Mouse (Mus musculus) heart, embryonic 13.5 days (tissue): ENCODE data around the gene Pycr1. TPM values are rescaled to one million over a fixed set of nuclear protein-coding genes. Genes with fewer than 3 reads are reported as not detected.
"Not testable (repeated sequence)": the region's sequence is repeated elsewhere in the genome, so short reads cannot be mapped to it uniquely, and the experiment has no call there.

Experiments used
- ATAC-seq: fragments of 200-750 bp; cut with Nextera tagmentation; 2 replicates; pipeline ENCODE4 v1.8.0; 2017; ENCODE audit warnings: moderate TSS enrichment; ENCODE audit not compliant: insufficient number of reproducible peaks, low FRiP score, low TSS enrichment; ENCODE audit errors: extremely low read depth
- H3K27ac ChIP-seq: fragments of 300-500 bp; sonication (generic); replicated peaks from 2 replicates; pipeline ENCODE4 v1.5.1; 2015; ENCODE audit warnings: moderate library complexity, mild to moderate bottlenecking, inconsistent platforms
- H3K27me3 ChIP-seq: fragments of 300-500 bp; sonication (generic); replicated peaks from 2 replicates; pipeline ENCODE4 v1.6.1; 2015; ENCODE audit warnings: mild to moderate bottlenecking, inconsistent platforms
- H3K36me3 ChIP-seq: fragments of 300-500 bp; sonication (generic); 2 replicates; pipeline ENCODE4 v1.6.1; 2015; ENCODE audit warnings: mild to moderate bottlenecking, inconsistent platforms
- H3K4me1 ChIP-seq: fragments of 300-500 bp; sonication (generic); 2 replicates; pipeline ENCODE4 v1.6.1; 2015; ENCODE audit warnings: inconsistent platforms
- H3K4me2 ChIP-seq: fragments of 300-500 bp; sonication (generic); 2 replicates; pipeline ENCODE4 v1.6.1; 2015; ENCODE audit warnings: inconsistent platforms, mild to moderate bottlenecking, moderate library complexity
- H3K4me3 ChIP-seq: fragments of 300-500 bp; sonication (generic); 2 replicates; pipeline ENCODE4 v1.5.1; 2015; ENCODE audit warnings: moderate library complexity, mild to moderate bottlenecking, inconsistent platforms
- H3K9ac ChIP-seq: fragments of 300-500 bp; sonication (generic); 2 replicates; pipeline ENCODE4 v1.6.1; 2015; ENCODE audit warnings: inconsistent platforms, mild to moderate bottlenecking, moderate library complexity
- H3K9me3 ChIP-seq: fragments of 300-500 bp; sonication (generic); 2 replicates; pipeline ENCODE4 v1.6.1; 2016; ENCODE audit warnings: inconsistent platforms
- WGBS: fragments of 180-500 bp; shearing (Covaris S2); methylation state at CpG from one replicate; pipeline ENCODE4 v1.1.7; 2015; ENCODE audit warnings: mixed read lengths; 5-methylcytosine and 5-hydroxymethylcytosine counted together
- polyA plus RNA-seq: library from polyadenylated mRNA; unstranded; fragments of >200 nt; fragmentation: Nextera tagmentation; extraction: Ambion mirVana; gene quantifications from 2 replicates; pipeline ENCODE4 v1.2.1, GENCODE M21; 2015

Gene Pycr1
- polyA plus RNA-seq, result 22.2 and 23.5 TPM in 2 replicates

- H3K4me3 ChIP-seq, result peak within 1 kb of the TSS; percentile 64
- ATAC-seq, result peak; percentile 96
- 0 out of 2 replicates have a peak within 1 kb of the TSS, but pooled peaks have one; percentile 39 for H3K27ac ChIP-seq
- H3K9me3 ChIP-seq, result no peaks in the 10 kb centered on the region
- peak within 1 kb of the TSS; percentile 97 for H3K4me2 ChIP-seq
- peaks cover 36% of the 10 kb centered on the region for H3K27me3 ChIP-seq
- H3K36me3 ChIP-seq, result no peaks in the 10 kb centered on the region
- peak within 1 kb of the TSS; percentile 89 for H3K9ac ChIP-seq
- peaks cover 28% of the 10 kb centered on the region for H3K4me1 ChIP-seq
- 0% methylated on average over 15 of the region's 15 CpGs for WGBS
Measured at GRCm38 (mm10) chr11:120643601-120643987, at the start of gene Pycr1. Gene Pycr1, minus strand, starts transcription at chr11:120643769.

- no peaks in the 10 kb centered on the region for H3K27me3 ChIP-seq
- no peak for ATAC-seq
- 80% methylated on average over 4 of the region's 4 CpGs for WGBS
- no peak overlapping the region for H3K4me2 ChIP-seq
- H3K4me3 ChIP-seq, result no peak overlapping the region
- 0 out of 2 replicates have a peak overlapping the region, but pooled peaks have one; percentile 10 for H3K27ac ChIP-seq
- H3K4me1 ChIP-seq, result peaks cover 40% of the 10 kb centered on the region
- H3K36me3 ChIP-seq, result peaks cover 73% of the 10 kb centered on the region
- H3K9me3 ChIP-seq, result no peaks in the 10 kb centered on the region
- no peak overlapping the region for H3K9ac ChIP-seq
Measured at GRCm38 (mm10) chr11:120692471-120693011, 49.0 kb upstream of the Pycr1 start.

- Histone ChIP-seq H3K4me2 (no peak overlapping the region), H3K27me3 (no peaks in the 10 kb centered on the region), H3K27ac (no peak overlapping the region), H3K4me1 (peaks cover 19% of the 10 kb centered on the region), H3K36me3 (peaks cover 79% of the 10 kb centered on the region), H3K9me3 (no peaks in the 10 kb centered on the region), H3K4me3 (no peak overlapping the region), H3K9ac (no peak overlapping the region)
- WGBS, result 81% methylated on average over 3 of the region's 3 CpGs
- ATAC-seq, result no peak
Measured at GRCm38 (mm10) chr11:120689365-120689764, 45.8 kb upstream of the Pycr1 start.

- H3K4me1 ChIP-seq, result peaks cover 9% of the 10 kb centered on the region
- peak overlapping the region; percentile 24; the same call in 1 of the 2 replicates for H3K27ac ChIP-seq
- no peaks in the 10 kb centered on the region for H3K9me3 ChIP-seq
- ATAC-seq, result no peak
- no peaks in the 10 kb centered on the region for H3K27me3 ChIP-seq
- H3K36me3 ChIP-seq, result peaks cover 74% of the 10 kb centered on the region
- H3K4me3 ChIP-seq, result no peak overlapping the region
- WGBS, result 86% methylated on average over 20 of the region's 20 CpGs
- peak overlapping the region; percentile 24; the same call in 1 of the 2 replicates for H3K9ac ChIP-seq
- H3K4me2 ChIP-seq, result no peak overlapping the region
Measured at GRCm38 (mm10) chr11:120686650-120687272, 43.2 kb upstream of the Pycr1 start.

- H3K4me2 ChIP-seq, result no peak overlapping the region
- no peak overlapping the region for H3K27ac ChIP-seq
- WGBS, result 56% methylated on average over 2 of the region's 2 CpGs
- no peaks in the 10 kb centered on the region for H3K27me3 ChIP-seq
- H3K9me3 ChIP-seq, result no peaks in the 10 kb centered on the region
- no peak for ATAC-seq
- no peak overlapping the region for H3K4me3 ChIP-seq
- peaks cover 76% of the 10 kb centered on the region for H3K36me3 ChIP-seq
- H3K4me1 ChIP-seq, result peaks cover 9% of the 10 kb centered on the region
- no peak overlapping the region for H3K9ac ChIP-seq
Measured at GRCm38 (mm10) chr11:120684660-120685059, 41.1 kb upstream of the Pycr1 start.

- H3K36me3 ChIP-seq, result peaks cover 76% of the 10 kb centered on the region
- no peak overlapping the region for H3K4me2 ChIP-seq
- H3K27me3 ChIP-seq, result no peaks in the 10 kb centered on the region
- no peak overlapping the region for H3K4me3 ChIP-seq
- no peaks in the 10 kb centered on the region for H3K9me3 ChIP-seq
- WGBS, result 71% methylated on average over 2 of the region's 2 CpGs
- H3K27ac ChIP-seq, result no peak overlapping the region
- peaks cover 9% of the 10 kb centered on the region for H3K4me1 ChIP-seq
- ATAC-seq, result no peak
- no peak overlapping the region for H3K9ac ChIP-seq
Measured at GRCm38 (mm10) chr11:120684086-120684485, 40.5 kb upstream of the Pycr1 start.

GRCm38 (mm10) chr11:120683536-120683935 is 40.0 kb upstream of the Pycr1 start:
- ATAC-seq, result no peak
- no peak overlapping the region for H3K4me2 ChIP-seq
- WGBS, result 75% methylated on average over 3 of the region's 3 CpGs
- no peak overlapping the region for H3K4me3 ChIP-seq
- no peak overlapping the region for H3K9ac ChIP-seq
- no peaks in the 10 kb centered on the region for H3K27me3 ChIP-seq
- H3K27ac ChIP-seq, result no peak overlapping the region
- H3K36me3 ChIP-seq, result peaks cover 76% of the 10 kb centered on the region
- H3K9me3 ChIP-seq, result no peaks in the 10 kb centered on the region
- H3K4me1 ChIP-seq, result peaks cover 9% of the 10 kb centered on the region

GRCm38 (mm10) chr11:120682683-120683082 is 39.1 kb upstream of the Pycr1 start:
- Histone ChIP-seq H3K36me3 (peaks cover 76% of the 10 kb centered on the region), H3K9me3 (no peaks in the 10 kb centered on the region), H3K4me2 (no peak overlapping the region), H3K27me3 (no peaks in the 10 kb centered on the region), H3K4me3 (no peak overlapping the region), H3K27ac (no peak overlapping the region), H3K9ac (no peak overlapping the region), H3K4me1 (peaks cover 9% of the 10 kb centered on the region)
- ATAC-seq, result no peak
- 86% methylated on average over 5 of the region's 5 CpGs for WGBS

- Histone ChIP-seq H3K36me3 (peaks cover 72% of the 10 kb centered on the region), H3K4me2 (no peak overlapping the region), H3K27ac (no peak overlapping the region), H3K27me3 (no peaks in the 10 kb centered on the region), H3K4me3 (no peak overlapping the region), H3K4me1 (peaks cover 19% of the 10 kb centered on the region), H3K9me3 (no peaks in the 10 kb centered on the region), H3K9ac (no peak overlapping the region)
- 74% methylated on average over 3 of the region's 3 CpGs for WGBS
- ATAC-seq, result no peak
Measured at GRCm38 (mm10) chr11:120679909-120680308, 36.3 kb upstream of the Pycr1 start.

- 83% methylated on average over 4 of the region's 4 CpGs for WGBS
- no peak for ATAC-seq
- no peak overlapping the region for H3K9ac ChIP-seq
Measured at GRCm38 (mm10) chr11:120676951-120677350, 33.4 kb upstream of the Pycr1 start.

GRCm38 (mm10) chr11:120675875-120676274 is 32.3 kb upstream of the Pycr1 start:
- not testable (repeated sequence) for ATAC-seq, H3K4me3 ChIP-seq, H3K9me3 ChIP-seq, H3K27me3 ChIP-seq, H3K9ac ChIP-seq, H3K4me2 ChIP-seq, H3K27ac ChIP-seq
- Histone ChIP-seq H3K4me1 (peaks cover 25% of the 10 kb centered on the region), H3K36me3 (peaks cover 54% of the 10 kb centered on the region)
- 71% methylated on average over 5 of the region's 5 CpGs for WGBS

More at GRCm38 (mm10) chr11:120676951-120677350, 33.4 kb upstream of the Pycr1 start:
- Histone ChIP-seq H3K4me1 (peaks cover 25% of the 10 kb centered on the region), H3K4me2 (no peak overlapping the region), H3K27me3 (no peaks in the 10 kb centered on the region), H3K27ac (no peak overlapping the region), H3K9me3 (no peaks in the 10 kb centered on the region), H3K36me3 (peaks cover 62% of the 10 kb centered on the region), H3K4me3 (no peak overlapping the region)
